Mouse (Mus musculus): ENCODE results near the gene Exph5. TPM values are rescaled to one million over a fixed set of nuclear protein-coding genes. Genes with fewer than 3 reads are reported as not detected.

Gene Exph5
- total RNA-seq, 2 experiments from 2014 or later = 1.7 to 2.1 TPM

GRCm38 (mm10) chr9:53356219-53357155 is 55.0 kb downstream of the Exph5 start:
- DNase-seq (ENCODE audit: low spot score in 2 of 2) = no peak

- no peak for DNase-seq (ENCODE audit: low spot score in 2 of 2)
These were observed 69.9 kb downstream of the Exph5 start for GRCm38 (mm10) chr9:53371339-53371738.

GRCm38 (mm10) chr9:53375907-53376306 is 74.4 kb downstream of the Exph5 start:
- no peak for DNase-seq (ENCODE audit: low spot score in 2 of 2)

- DNase-seq (ENCODE audit: low spot score in 2 of 2) = no peak
These were observed 75.3 kb downstream of the Exph5 start for GRCm38 (mm10) chr9:53376820-53377219.

- no peak for DNase-seq (ENCODE audit: low spot score in 2 of 2)
These were observed 76.1 kb downstream of the Exph5 start for GRCm38 (mm10) chr9:53377597-53377996.

GRCm38 (mm10) chr9:53378171-53378570 is 76.7 kb downstream of the Exph5 start:
- no peak for DNase-seq (ENCODE audit: low spot score in 2 of 2)

- DNase-seq (ENCODE audit: low spot score in 2 of 2) = no peak
These were observed 79.1 kb downstream of the Exph5 start for GRCm38 (mm10) chr9:53380595-53380994.

GRCm38 (mm10) chr9:53381113-53381615 is 79.7 kb downstream of the Exph5 start:
- no peak for DNase-seq (ENCODE audit: low spot score in 2 of 2)

GRCm38 (mm10) chr9:53383951-53384866 is 82.7 kb downstream of the Exph5 start, which contains the start of gene Kdelc2:
Gene Kdelc2, plus strand, starts transcription at chr9:53384025.
- DNase-seq (ENCODE audit: low spot score in 2 of 2) = peak; percentile 63 to 74

GRCm38 (mm10) chr9:53384873-53385272 is 83.4 kb downstream of the Exph5 start:
- no peak for DNase-seq (ENCODE audit: low spot score in 2 of 2)

- DNase-seq (ENCODE audit: low spot score in 2 of 2) = no peak
These were observed 86.0 kb downstream of the Exph5 start for GRCm38 (mm10) chr9:53387431-53387830.

- no peak for DNase-seq (ENCODE audit: low spot score in 2 of 2)
These were observed 87.6 kb downstream of the Exph5 start for GRCm38 (mm10) chr9:53389109-53389508.

- no peak for DNase-seq (ENCODE audit: low spot score in 2 of 2)
These were observed 88.7 kb downstream of the Exph5 start for GRCm38 (mm10) chr9:53390136-53390535.

GRCm38 (mm10) chr9:53397685-53398387 is 96.4 kb downstream of the Exph5 start:
- DNase-seq (ENCODE audit: low spot score in 2 of 2) = no peak

- DNase-seq (ENCODE audit: low spot score in 2 of 2) = peak; percentile 40 to 63
These were observed 96.9 kb downstream of the Exph5 start for GRCm38 (mm10) chr9:53398388-53398700.

GRCm38 (mm10) chr9:53399537-53399936 is 98.1 kb downstream of the Exph5 start:
- DNase-seq (ENCODE audit: low spot score in 2 of 2) = no peak

- no peak for DNase-seq (ENCODE audit: low spot score in 2 of 2)
These were observed 99.2 kb downstream of the Exph5 start for GRCm38 (mm10) chr9:53400696-53401095.

GRCm38 (mm10) chr9:53401146-53401545 is 99.7 kb downstream of the Exph5 start:
- no peak for DNase-seq (ENCODE audit: low spot score in 2 of 2)

- peak; percentile 17 to 32 for DNase-seq (ENCODE audit: low spot score in 2 of 2)
These were observed 100.8 kb downstream of the Exph5 start, which contains the start of gene 4930550C14Rik for GRCm38 (mm10) chr9:53402291-53402711. Gene 4930550C14Rik, plus strand, starts transcription at chr9:53402325.

GRCm38 (mm10) chr9:53402991-53403390 is 101.5 kb downstream of the Exph5 start:
- no peak for DNase-seq (ENCODE audit: low spot score in 2 of 2)
